Mouse (Mus musculus) liver, postnatal 0 days (tissue): Measurements from ENCODE around the gene Fat3.

Source experiments
- CTCF ChIP-seq: sonication (generic); IDR thresholded peaks from 2 replicates; pipeline ENCODE4 v1.5.1; 2016; ENCODE audit warnings: antibody characterized with exemption, low read depth
- EP300 ChIP-seq: IDR thresholded peaks from 2 replicates; pipeline ENCODE4 v1.6.1; 2016; ENCODE audit warnings: antibody characterized with exemption, low read depth, mild to moderate bottlenecking

GRCm38 (mm10) chr9:16074116-16074515 is 427.0 kb downstream of the Fat3 start:
- TF ChIP-seq CTCF (no peak), EP300 (no peak)
